Mouse (Mus musculus) heart, embryonic 16.5 days (tissue): ENCODE results near the gene AL731706.2. TPM values are rescaled to one million over a fixed set of nuclear protein-coding genes. Genes with fewer than 3 reads are reported as not detected.
A peak's percentile ranks its signal among the peaks of the same experiment; 100 is the strongest.

Source experiments
- ATAC-seq: fragments of 200-750 bp; cut with Nextera tagmentation; replicated peaks from 2 replicates; pipeline ENCODE4 v1.8.0; 2017; ENCODE audit warnings: moderate number of reproducible peaks; ENCODE audit not compliant: insufficient read depth, low FRiP score; ENCODE audit errors: extremely low read depth
- H3K27ac ChIP-seq: fragments of 300-500 bp; sonication (generic); 2 replicates; pipeline ENCODE4 v1.5.1; 2014; ENCODE audit warnings: mild to moderate bottlenecking, low read length, control low read depth, moderate library complexity
- H3K27me3 ChIP-seq: fragments of 300-500 bp; sonication (generic); 2 replicates; pipeline ENCODE4 v1.6.1; 2014; ENCODE audit warnings: low read length, mixed read lengths; ENCODE audit not compliant: control insufficient read depth, insufficient read depth
- H3K36me3 ChIP-seq: fragments of 300-500 bp; sonication (generic); 2 replicates; pipeline ENCODE4 v1.6.1; 2014; ENCODE audit not compliant: control insufficient read depth, insufficient read depth
- H3K4me1 ChIP-seq: fragments of 300-500 bp; sonication (generic); 2 replicates; pipeline ENCODE4 v1.6.1; 2014; ENCODE audit warnings: low read length, mixed read lengths; ENCODE audit not compliant: control insufficient read depth, insufficient read depth
- H3K4me2 ChIP-seq: fragments of 300-500 bp; sonication (generic); 2 replicates; pipeline ENCODE4 v1.6.1; 2014; ENCODE audit warnings: low read depth, mild to moderate bottlenecking, control low read depth, low read length
- H3K4me3 ChIP-seq: fragments of 300-500 bp; sonication (generic); 2 replicates; pipeline ENCODE4 v1.5.1; 2014; ENCODE audit warnings: mild to moderate bottlenecking, control low read depth, low read length
- H3K9ac ChIP-seq: fragments of 300-500 bp; sonication (generic); 2 replicates; pipeline ENCODE4 v1.6.1; 2014; ENCODE audit warnings: low read length, control low read depth
- H3K9me3 ChIP-seq: fragments of 300-500 bp; sonication (generic); replicated peaks from 2 replicates; pipeline ENCODE4 v1.6.1; 2016; ENCODE audit warnings: low read length; ENCODE audit not compliant: control insufficient read depth
- WGBS: fragments of 180-500 bp; shearing (Covaris S2); extraction: QIAGEN DNeasy Blood & Tissue Kit; methylation state at CpG from one replicate; pipeline ENCODE4 v1.1.7; 2014; 5-methylcytosine and 5-hydroxymethylcytosine counted together
- polyA plus RNA-seq: library from polyadenylated mRNA; unstranded; fragments of >200 nt; fragmentation: Nextera tagmentation; extraction: Ambion mirVana; gene quantifications from 2 replicates; pipeline ENCODE4 v1.2.1, GENCODE M21; 2015

The AL731706.2 gene
- 46.3 and 51.4 TPM in 2 replicates for polyA plus RNA-seq

- no peak within 1 kb of the TSS for H3K27ac ChIP-seq
- H3K4me3 ChIP-seq = no peak within 1 kb of the TSS
- 90% methylated on average over 2 of the region's 2 CpGs for WGBS
- H3K4me2 ChIP-seq = no peak within 1 kb of the TSS
- ATAC-seq = no peak
- H3K36me3 ChIP-seq = peaks cover 27% of the 10 kb centered on the region
- H3K9ac ChIP-seq = no peak within 1 kb of the TSS
- no peaks in the 10 kb centered on the region for H3K9me3 ChIP-seq
- no peaks in the 10 kb centered on the region for H3K27me3 ChIP-seq
- peaks cover 8% of the 10 kb centered on the region; the same call in 1 of the 2 replicates for H3K4me1 ChIP-seq
Observed at GRCm38 (mm10) chr2:136885579-136885978, at the start of gene AL731706.2. Gene AL731706.2 (minus strand): TSS chr2:136885679.

GRCm38 (mm10) chr2:136921003-136921408, 35.5 kb upstream of the AL731706.2 start:
- no peak overlapping the region for H3K4me2 ChIP-seq
- WGBS = 42% methylated on average over 4 of the region's 4 CpGs
- peaks cover 10% of the 10 kb centered on the region for H3K4me1 ChIP-seq
- H3K9me3 ChIP-seq = no peaks in the 10 kb centered on the region
- peak; percentile 23; the same call in 1 of the 2 replicates for ATAC-seq
- H3K27ac ChIP-seq = no peak overlapping the region
- no peaks in the 10 kb centered on the region for H3K27me3 ChIP-seq
- no peaks in the 10 kb centered on the region for H3K36me3 ChIP-seq
- H3K4me3 ChIP-seq = no peak overlapping the region
- H3K9ac ChIP-seq = no peak overlapping the region

DNA sequence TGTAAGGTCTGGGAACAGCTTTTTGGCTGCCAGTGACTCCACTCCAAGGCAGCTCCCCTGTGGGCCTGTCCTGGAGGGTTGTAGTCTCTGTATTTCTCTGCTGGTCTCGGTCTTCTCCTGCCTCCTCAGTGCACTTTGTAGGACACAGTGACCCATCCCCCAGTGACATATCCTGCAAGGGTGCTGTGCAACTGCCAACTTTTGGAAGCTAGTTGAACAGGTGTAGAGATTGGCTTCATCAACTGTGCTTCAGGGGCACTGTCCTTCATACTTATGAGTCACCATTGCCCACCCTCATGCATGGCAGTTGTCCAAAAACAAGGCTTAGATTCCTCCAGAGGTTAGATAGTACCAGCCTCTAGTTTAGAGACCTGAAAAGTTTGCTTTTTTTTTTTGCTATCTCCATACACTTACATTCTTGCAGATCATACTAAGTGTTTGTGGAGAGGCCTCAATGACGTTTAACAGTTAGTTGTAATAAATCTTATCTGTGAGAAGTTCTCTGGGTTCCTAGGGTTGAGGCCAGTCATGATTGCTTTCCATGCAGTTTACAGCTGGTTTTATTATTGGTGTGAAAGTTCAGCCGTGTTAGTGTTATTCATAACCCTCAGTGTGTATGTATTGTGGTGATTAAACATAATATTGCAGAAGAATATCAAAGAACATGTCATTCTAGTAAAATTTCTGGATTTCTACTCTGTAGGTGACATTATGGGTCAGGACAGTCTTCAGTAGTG, 34.9 kb upstream of the AL731706.2 start:
- H3K36me3 ChIP-seq = no peaks in the 10 kb centered on the region
- no peak overlapping the region for H3K27ac ChIP-seq
- H3K4me1 ChIP-seq = peaks cover 10% of the 10 kb centered on the region
- 51% methylated on average over 3 of the region's 3 CpGs for WGBS
- H3K4me3 ChIP-seq = no peak overlapping the region
- no peak overlapping the region for H3K9ac ChIP-seq
- no peak for ATAC-seq
- no peaks in the 10 kb centered on the region for H3K9me3 ChIP-seq
- H3K4me2 ChIP-seq = no peak overlapping the region
- no peaks in the 10 kb centered on the region for H3K27me3 ChIP-seq

- Histone ChIP-seq H3K4me3 (no peak overlapping the region), H3K9me3 (no peaks in the 10 kb centered on the region), H3K9ac (no peak overlapping the region), H3K4me1 (peaks cover 10% of the 10 kb centered on the region), H3K27me3 (no peaks in the 10 kb centered on the region), H3K36me3 (no peaks in the 10 kb centered on the region), H3K27ac (no peak overlapping the region), H3K4me2 (no peak overlapping the region)
- no peak for ATAC-seq
- WGBS = 92% methylated on average over 1 of the region's 1 CpGs
Observed at GRCm38 (mm10) chr2:136919433-136919832, 34.0 kb upstream of the AL731706.2 start.

DNA sequence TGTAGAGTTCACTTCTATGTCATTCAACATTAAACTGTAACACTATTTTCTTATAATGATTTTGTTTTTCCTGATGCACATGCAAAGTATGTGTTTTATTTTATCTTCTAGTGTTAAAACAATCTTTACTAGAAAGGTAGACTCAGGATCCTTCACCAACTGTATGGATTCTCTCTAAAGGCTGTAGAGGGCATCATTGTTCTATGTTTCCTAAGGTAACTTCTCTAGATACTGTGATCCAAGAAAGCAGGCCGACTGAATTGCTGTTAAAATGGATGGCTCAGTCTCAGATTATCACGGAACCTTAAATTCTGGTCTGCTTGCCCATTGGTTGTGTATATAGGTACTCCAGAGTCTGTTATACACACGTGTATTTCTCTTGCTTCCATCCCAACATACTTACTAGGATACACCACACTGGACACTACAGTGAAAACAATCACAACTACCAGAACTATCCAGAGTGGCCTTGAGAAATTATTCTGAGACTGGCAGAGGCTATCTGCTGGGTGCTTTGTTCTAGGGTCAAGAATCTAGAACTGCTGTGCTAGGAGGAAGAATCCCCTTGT, 28.9 kb upstream of the AL731706.2 start:
- no peaks in the 10 kb centered on the region for H3K27me3 ChIP-seq
- 0 out of 2 replicates have a peak, but pooled peaks have one; percentile 42 for ATAC-seq
- WGBS = 34% methylated on average over 3 of the region's 3 CpGs

DNA sequence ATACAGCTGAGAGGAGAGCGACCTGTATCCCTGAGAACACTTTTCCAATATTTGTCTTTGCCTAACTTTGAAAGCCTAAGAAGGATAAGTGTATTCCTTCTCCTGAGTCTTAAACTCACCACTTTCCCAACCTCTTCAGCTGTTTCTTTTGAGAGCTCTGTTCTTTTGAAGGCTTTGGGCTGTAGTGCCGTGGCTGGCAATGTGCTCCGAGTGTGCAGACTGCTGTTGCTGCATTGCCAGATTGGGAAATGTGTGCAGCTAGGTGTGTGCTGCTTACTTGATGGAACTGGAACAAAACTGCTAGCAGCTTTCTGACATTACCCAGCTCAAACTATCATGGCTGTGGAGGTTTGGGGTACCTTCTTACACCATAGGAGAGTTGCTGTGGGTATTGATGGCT, 27.5 kb upstream of the AL731706.2 start:
- Histone ChIP-seq H3K4me3 (no peak overlapping the region), H3K9ac (no peak overlapping the region), H3K36me3 (no peaks in the 10 kb centered on the region), H3K27ac (no peak overlapping the region), H3K27me3 (no peaks in the 10 kb centered on the region), H3K4me1 (peaks cover 10% of the 10 kb centered on the region), H3K4me2 (no peak overlapping the region), H3K9me3 (no peaks in the 10 kb centered on the region)
- 80% methylated on average over 3 of the region's 3 CpGs for WGBS
- no peak for ATAC-seq

More for the DNA sequence above, 28.9 kb upstream of the AL731706.2 start:
- H3K9ac ChIP-seq = no peak overlapping the region
- H3K9me3 ChIP-seq = no peaks in the 10 kb centered on the region
- no peak overlapping the region for H3K27ac ChIP-seq
- peaks cover 10% of the 10 kb centered on the region for H3K4me1 ChIP-seq
- H3K4me3 ChIP-seq = no peak overlapping the region
- no peaks in the 10 kb centered on the region for H3K36me3 ChIP-seq
- H3K4me2 ChIP-seq = no peak overlapping the region

- peak overlapping the region; percentile 65 for H3K27ac ChIP-seq
- no peaks in the 10 kb centered on the region for H3K27me3 ChIP-seq
- H3K9ac ChIP-seq = no peak overlapping the region
- H3K9me3 ChIP-seq = no peaks in the 10 kb centered on the region
- H3K4me2 ChIP-seq = no peak overlapping the region
- peak; percentile 71 for ATAC-seq
- H3K36me3 ChIP-seq = no peaks in the 10 kb centered on the region
- WGBS = 25% methylated on average over 4 of the region's 4 CpGs
- H3K4me3 ChIP-seq = no peak overlapping the region
- peaks cover 10% of the 10 kb centered on the region for H3K4me1 ChIP-seq
Observed at GRCm38 (mm10) chr2:136911958-136912411, 26.5 kb upstream of the AL731706.2 start.

DNA sequence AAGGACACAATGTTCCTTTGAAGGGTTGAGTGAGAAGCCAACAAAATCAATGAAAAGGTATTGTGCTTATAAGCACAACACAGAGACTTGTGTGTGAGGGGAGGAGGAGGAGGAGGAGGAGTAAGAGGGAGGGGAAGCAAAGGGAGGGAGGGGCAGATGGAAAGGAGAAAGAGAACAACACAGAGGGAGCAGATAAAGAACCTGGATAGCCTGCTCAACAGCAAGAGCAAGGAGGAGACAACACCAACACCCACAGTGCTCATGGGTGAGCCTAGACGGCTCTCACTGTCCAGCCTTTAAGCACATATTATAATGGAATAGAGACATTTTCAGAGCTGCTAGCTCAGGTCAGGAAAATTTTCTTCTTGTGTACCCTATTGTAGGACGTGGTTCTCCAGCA, 23.8 kb upstream of the AL731706.2 start:
- ATAC-seq = no peak
- 66% methylated on average over 2 of the region's 2 CpGs for WGBS

DNA sequence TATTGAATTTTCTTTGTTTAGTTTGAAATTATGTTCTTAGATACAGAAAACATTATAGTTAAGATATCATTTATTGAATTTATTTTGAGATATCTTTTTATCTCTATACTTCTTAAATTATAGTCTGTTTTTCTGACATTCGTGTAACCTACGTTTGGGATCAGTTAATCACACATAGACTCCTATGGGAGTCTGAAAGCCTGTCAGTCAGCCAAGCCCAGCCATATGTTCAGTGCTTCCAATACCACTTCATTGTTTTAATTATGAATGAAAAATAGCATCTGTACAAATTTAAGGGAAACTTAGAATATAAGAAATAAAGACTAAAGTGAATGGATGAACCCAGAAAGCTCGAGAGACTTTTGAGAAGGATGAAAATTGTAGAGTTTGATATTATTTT, 23.1 kb upstream of the AL731706.2 start:
- Histone ChIP-seq H3K9ac (no peak overlapping the region), H3K4me3 (no peak overlapping the region), H3K36me3 (peaks cover 4% of the 10 kb centered on the region; the same call in 1 of the 2 replicates), H3K9me3 (no peaks in the 10 kb centered on the region), H3K4me1 (peaks cover 10% of the 10 kb centered on the region), H3K4me2 (no peak overlapping the region), H3K27ac (no peak overlapping the region), H3K27me3 (no peaks in the 10 kb centered on the region)
- no peak for ATAC-seq
- WGBS = 82% methylated on average over 3 of the region's 3 CpGs

More for the DNA sequence above, 23.8 kb upstream of the AL731706.2 start:
- peaks cover 4% of the 10 kb centered on the region; the same call in 1 of the 2 replicates for H3K36me3 ChIP-seq
- H3K4me1 ChIP-seq = peaks cover 10% of the 10 kb centered on the region
- no peaks in the 10 kb centered on the region for H3K27me3 ChIP-seq
- no peaks in the 10 kb centered on the region for H3K9me3 ChIP-seq
- H3K9ac ChIP-seq = no peak overlapping the region
- H3K4me3 ChIP-seq = no peak overlapping the region
- H3K4me2 ChIP-seq = no peak overlapping the region
- no peak overlapping the region for H3K27ac ChIP-seq
